Mouse (Mus musculus) heart, embryonic 15.5 days (tissue): ENCODE results near the gene 9230112D13Rik. TPM values are rescaled to one million over a fixed set of nuclear protein-coding genes. Genes with fewer than 3 reads are reported as not detected.
A peak's percentile ranks its signal among the peaks of the same experiment; 100 is the strongest.

Experiments used
- ATAC-seq: fragments of 200-750 bp; cut with Nextera tagmentation; replicated peaks from 2 replicates; pipeline ENCODE4 v1.8.0; 2017; ENCODE audit warnings: low read depth, moderate TSS enrichment; ENCODE audit not compliant: insufficient number of reproducible peaks, insufficient read depth, low FRiP score
- H3K27ac ChIP-seq: fragments of 300-500 bp; sonication (generic); 2 replicates; pipeline ENCODE4 v1.5.1; 2015; ENCODE audit warnings: mild to moderate bottlenecking, inconsistent platforms
- H3K27me3 ChIP-seq: fragments of 300-500 bp; sonication (generic); 2 replicates; pipeline ENCODE4 v1.6.1; 2015; ENCODE audit warnings: inconsistent platforms
- H3K36me3 ChIP-seq: fragments of 300-500 bp; sonication (generic); 2 replicates; pipeline ENCODE4 v1.6.1; 2015; ENCODE audit warnings: mild to moderate bottlenecking, inconsistent platforms
- H3K4me1 ChIP-seq: fragments of 300-500 bp; sonication (generic); replicated peaks from 2 replicates; pipeline ENCODE4 v1.6.1; 2015; ENCODE audit warnings: inconsistent platforms
- H3K4me2 ChIP-seq: fragments of 300-500 bp; sonication (generic); 2 replicates; pipeline ENCODE4 v1.6.1; 2015; ENCODE audit warnings: inconsistent platforms, mild to moderate bottlenecking, moderate library complexity
- H3K4me3 ChIP-seq: fragments of 300-500 bp; sonication (generic); 2 replicates; pipeline ENCODE4 v1.5.1; 2015; ENCODE audit warnings: mild to moderate bottlenecking, inconsistent platforms
- H3K9ac ChIP-seq: fragments of 300-500 bp; sonication (generic); 2 replicates; pipeline ENCODE4 v1.6.1; 2015; ENCODE audit warnings: mild to moderate bottlenecking, inconsistent platforms
- H3K9me3 ChIP-seq: fragments of 300-500 bp; sonication (generic); replicated peaks from 2 replicates; pipeline ENCODE4 v1.6.1; 2016; ENCODE audit warnings: inconsistent platforms
- WGBS: fragments of 180-500 bp; shearing (Covaris S2); methylation state at CpG from one replicate; pipeline ENCODE4 v1.1.7; 2015; ENCODE audit warnings: mixed read lengths; 5-methylcytosine and 5-hydroxymethylcytosine counted together
- polyA plus RNA-seq: library from polyadenylated mRNA; unstranded; fragments of >200 nt; fragmentation: Nextera tagmentation; extraction: Ambion mirVana; gene quantifications from 2 replicates; pipeline ENCODE4 v1.2.1, GENCODE M21; 2015

The 9230112D13Rik gene
- polyA plus RNA-seq, 1 experiment from 2014 or later: not detected

GRCm38 (mm10) chr14:34541896-34542295, 19.3 kb upstream of the 9230112D13Rik start:
- Histone ChIP-seq H3K4me3 (no peak overlapping the region), H3K36me3 (peaks cover 46% of the 10 kb centered on the region), H3K27ac (peak overlapping the region; percentile 36; the same call in 1 of the 2 replicates), H3K27me3 (no peaks in the 10 kb centered on the region), H3K9me3 (no peaks in the 10 kb centered on the region), H3K4me1 (peaks cover 52% of the 10 kb centered on the region), H3K4me2 (no peak overlapping the region), H3K9ac (no peak overlapping the region)
- no peak for ATAC-seq
- WGBS: 83% methylated on average over 5 of the region's 5 CpGs

GRCm38 (mm10) chr14:34540685-34541162, 18.1 kb upstream of the 9230112D13Rik start:
- ATAC-seq: no peak
- H3K27ac ChIP-seq: peak overlapping the region; percentile 62
- no peak overlapping the region for H3K9ac ChIP-seq
- no peaks in the 10 kb centered on the region for H3K27me3 ChIP-seq
- peaks cover 43% of the 10 kb centered on the region for H3K4me1 ChIP-seq
- no peak overlapping the region for H3K4me3 ChIP-seq
- WGBS: 30% methylated on average over 17 of the region's 17 CpGs
- no peaks in the 10 kb centered on the region for H3K9me3 ChIP-seq
- H3K4me2 ChIP-seq: no peak overlapping the region
- peaks cover 56% of the 10 kb centered on the region for H3K36me3 ChIP-seq

DNA sequence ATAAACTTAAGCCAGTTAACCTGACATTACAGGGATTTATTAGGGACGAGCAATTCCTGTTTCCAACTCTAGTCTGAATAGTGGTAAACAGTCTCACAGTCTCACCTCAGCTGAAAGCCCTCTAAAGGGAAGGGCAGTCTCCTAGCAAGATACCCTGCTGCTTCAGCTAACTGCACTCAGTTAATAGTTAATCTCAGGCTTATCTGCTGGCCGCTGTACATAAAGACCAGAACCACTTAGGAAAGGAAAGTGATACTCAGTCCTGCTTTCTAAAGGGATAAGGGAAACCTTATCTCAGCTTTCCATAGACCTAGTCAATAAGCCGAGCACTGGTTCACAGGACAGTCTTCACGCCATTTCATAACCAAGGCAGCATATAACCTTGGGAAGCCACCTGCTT, 13.3 kb upstream of the 9230112D13Rik start:
- H3K27me3 ChIP-seq: no peaks in the 10 kb centered on the region
- peaks cover 66% of the 10 kb centered on the region for H3K36me3 ChIP-seq
- no peak overlapping the region for H3K27ac ChIP-seq
- H3K4me2 ChIP-seq: no peak overlapping the region
- H3K4me1 ChIP-seq: 0 out of 2 replicates have a peak, but pooled peaks cover 5% of the 10 kb centered on the region
- H3K9ac ChIP-seq: no peak overlapping the region
- ATAC-seq: no peak
- no peaks in the 10 kb centered on the region for H3K9me3 ChIP-seq
- no peak overlapping the region for H3K4me3 ChIP-seq
- 35% methylated on average over 4 of the region's 4 CpGs for WGBS

GRCm38 (mm10) chr14:34533537-34533936, 10.9 kb upstream of the 9230112D13Rik start:
- Histone ChIP-seq H3K4me1 (peaks cover 15% of the 10 kb centered on the region), H3K9ac (no peak overlapping the region), H3K36me3 (peaks cover 58% of the 10 kb centered on the region), H3K9me3 (no peaks in the 10 kb centered on the region), H3K27me3 (no peaks in the 10 kb centered on the region), H3K27ac (peak overlapping the region; percentile 12; the same call in 1 of the 2 replicates), H3K4me2 (no peak overlapping the region), H3K4me3 (no peak overlapping the region)
- 69% methylated on average over 5 of the region's 5 CpGs for WGBS
- no peak for ATAC-seq

DNA sequence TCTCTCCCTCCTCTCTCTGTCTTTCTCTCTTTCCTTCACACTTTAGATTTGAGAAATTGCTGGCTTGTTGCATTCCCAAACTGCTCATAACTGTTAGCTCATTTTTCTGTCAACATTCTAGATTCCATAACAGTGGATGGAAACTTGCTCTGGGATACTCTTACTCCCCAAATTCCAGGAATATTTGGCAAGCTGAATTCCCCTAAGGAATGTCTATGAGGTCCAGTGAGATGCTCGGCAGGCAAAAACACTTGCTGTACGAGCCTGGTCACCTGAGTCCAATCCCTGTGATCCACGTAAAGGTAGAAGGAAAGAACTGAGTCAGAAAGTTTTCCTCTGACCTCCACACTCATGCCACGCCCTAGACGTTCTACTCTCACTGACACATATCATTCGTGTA, 9.9 kb upstream of the 9230112D13Rik start:
- Histone ChIP-seq H3K4me3 (no peak overlapping the region), H3K9ac (no peak overlapping the region), H3K4me2 (no peak overlapping the region), H3K4me1 (peaks cover 21% of the 10 kb centered on the region), H3K36me3 (peaks cover 48% of the 10 kb centered on the region), H3K9me3 (no peaks in the 10 kb centered on the region), H3K27me3 (no peaks in the 10 kb centered on the region), H3K27ac (no peak overlapping the region)
- no peak for ATAC-seq
- 59% methylated on average over 6 of the region's 6 CpGs for WGBS

DNA sequence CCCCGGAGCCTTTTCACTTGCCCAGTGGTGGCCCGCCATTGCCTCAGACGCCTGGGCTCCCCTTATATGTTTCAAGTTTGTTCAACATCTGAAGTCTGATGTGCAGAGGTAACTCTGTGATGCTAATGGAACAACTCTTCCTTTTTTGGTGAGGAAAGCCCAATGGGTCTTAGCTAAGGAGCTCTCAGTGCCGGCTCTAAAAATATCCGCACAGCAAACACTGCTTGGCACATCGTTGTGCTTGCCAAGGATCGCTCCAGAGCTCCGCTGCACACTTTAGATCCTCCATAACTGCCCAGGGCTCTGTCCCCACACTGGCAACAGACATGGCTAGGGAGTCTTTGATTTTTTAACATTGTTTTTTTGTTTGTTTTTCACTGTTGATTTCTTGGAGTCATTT, 6.2 kb upstream of the 9230112D13Rik start:
- Histone ChIP-seq H3K27me3 (no peaks in the 10 kb centered on the region), H3K9ac (no peak overlapping the region), H3K4me2 (no peak overlapping the region), H3K4me3 (no peak overlapping the region), H3K4me1 (peaks cover 23% of the 10 kb centered on the region), H3K9me3 (no peaks in the 10 kb centered on the region), H3K36me3 (peaks cover 19% of the 10 kb centered on the region; the same call in 1 of the 2 replicates), H3K27ac (peak overlapping the region; percentile 81)
- 36% methylated on average over 8 of the region's 8 CpGs for WGBS
- ATAC-seq: peak; percentile 82

DNA sequence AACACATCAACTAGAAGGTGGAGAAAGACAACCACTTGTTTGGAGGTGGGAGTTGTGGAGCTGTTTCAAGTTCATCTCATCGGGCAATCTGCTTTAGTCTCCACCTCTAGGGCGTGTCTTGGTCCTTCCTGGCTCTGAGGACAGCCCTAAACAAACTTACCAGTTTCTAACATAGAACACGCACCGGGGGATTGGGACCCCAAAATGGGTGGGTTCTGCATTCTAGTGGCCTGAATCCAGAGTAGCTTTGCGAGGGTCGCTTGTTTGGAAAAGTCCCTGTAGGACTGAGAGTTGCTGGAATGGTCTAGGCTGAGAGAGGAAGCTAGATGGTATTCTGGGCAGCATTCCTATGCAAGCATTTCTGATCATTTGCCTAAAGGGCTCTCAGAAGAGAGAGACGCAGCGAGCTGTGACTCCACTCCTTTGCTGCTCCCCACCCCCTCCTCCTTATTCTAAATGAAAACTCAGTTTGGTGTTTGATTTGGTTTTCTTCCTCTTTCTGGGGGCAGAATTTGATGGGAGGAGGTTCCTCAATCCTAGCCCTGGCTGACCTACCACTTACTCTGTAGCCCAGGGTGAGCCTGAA, 4.5 kb downstream of the 9230112D13Rik start:
- Histone ChIP-seq H3K4me1 (peaks cover 15% of the 10 kb centered on the region), H3K36me3 (no peaks in the 10 kb centered on the region), H3K27me3 (peaks cover 27% of the 10 kb centered on the region), H3K27ac (no peak overlapping the region), H3K4me2 (no peak overlapping the region), H3K9me3 (no peaks in the 10 kb centered on the region), H3K4me3 (no peak overlapping the region), H3K9ac (no peak overlapping the region)
- ATAC-seq: no peak
- 70% methylated on average over 8 of the region's 8 CpGs for WGBS

DNA sequence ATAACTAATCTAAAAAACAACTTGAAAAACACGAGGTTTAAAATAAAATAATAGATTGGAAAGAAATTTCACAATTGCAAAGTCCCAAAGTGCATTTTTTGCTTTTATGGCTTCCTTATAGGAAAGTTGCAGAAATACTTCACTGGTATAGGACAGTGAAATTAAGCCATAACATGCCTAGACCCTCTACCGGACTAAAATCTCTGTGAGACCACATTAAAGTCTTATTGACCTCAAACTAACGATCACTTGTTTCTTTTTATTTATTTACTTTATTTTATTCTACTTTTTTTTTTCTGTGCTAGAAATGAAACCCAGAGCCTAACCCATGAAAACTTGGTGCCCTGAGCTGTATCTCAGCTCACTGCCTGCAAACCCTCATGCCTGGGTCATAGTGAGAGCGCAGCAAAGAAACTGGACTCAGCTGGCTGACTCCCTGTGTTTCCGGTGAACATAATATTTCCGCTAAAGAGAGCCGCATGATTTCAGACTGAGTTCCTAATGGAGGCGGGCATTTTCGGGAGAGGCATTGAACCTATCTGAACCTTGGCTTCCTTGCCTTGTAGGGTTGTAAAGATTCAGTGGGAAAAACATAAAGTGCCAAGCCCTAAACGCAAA, 5.5 kb downstream of the 9230112D13Rik start:
- no peak overlapping the region for H3K27ac ChIP-seq
- peaks cover 23% of the 10 kb centered on the region for H3K27me3 ChIP-seq
- H3K4me1 ChIP-seq: peaks cover 15% of the 10 kb centered on the region
- no peaks in the 10 kb centered on the region for H3K36me3 ChIP-seq
- ATAC-seq: no peak
- 87% methylated on average over 10 of the region's 10 CpGs for WGBS
- no peaks in the 10 kb centered on the region for H3K9me3 ChIP-seq
- H3K9ac ChIP-seq: no peak overlapping the region
- no peak overlapping the region for H3K4me2 ChIP-seq
- no peak overlapping the region for H3K4me3 ChIP-seq

DNA sequence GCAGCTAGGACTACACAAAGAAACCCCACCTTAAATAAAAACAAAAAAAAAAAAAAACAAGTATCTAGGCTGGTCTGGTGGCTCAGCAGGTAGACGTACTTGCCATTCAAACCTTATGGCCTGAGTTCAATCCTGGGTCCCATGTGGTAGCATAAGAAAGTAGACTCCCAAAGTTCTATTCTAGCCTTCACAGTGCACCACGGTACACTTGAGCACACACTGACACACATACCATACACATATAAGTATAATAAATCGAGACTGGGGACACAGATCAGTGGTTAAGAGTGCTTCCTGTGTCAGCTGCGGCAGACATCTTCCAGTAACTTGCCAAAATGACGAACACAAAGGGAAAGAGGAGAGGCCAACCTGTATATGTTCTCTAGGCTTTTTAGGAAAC, 6.7 kb downstream of the 9230112D13Rik start:
- no peak overlapping the region for H3K9ac ChIP-seq
- peaks cover 15% of the 10 kb centered on the region for H3K4me1 ChIP-seq
- H3K36me3 ChIP-seq: no peaks in the 10 kb centered on the region
- no peak overlapping the region for H3K27ac ChIP-seq
- no peak for ATAC-seq
- no peak overlapping the region for H3K4me2 ChIP-seq
- no peaks in the 10 kb centered on the region for H3K9me3 ChIP-seq
- peaks cover 19% of the 10 kb centered on the region for H3K27me3 ChIP-seq
- WGBS: 86% methylated on average over 5 of the region's 5 CpGs
- no peak overlapping the region for H3K4me3 ChIP-seq

- H3K27me3 ChIP-seq: peaks cover 19% of the 10 kb centered on the region
- H3K27ac ChIP-seq: peak overlapping the region; percentile 60
- H3K36me3 ChIP-seq: no peaks in the 10 kb centered on the region
- peaks cover 16% of the 10 kb centered on the region for H3K4me1 ChIP-seq
- ATAC-seq: peak; percentile 66; the same call in 1 of the 2 replicates
- WGBS: 21% methylated on average over 6 of the region's 6 CpGs
- H3K4me2 ChIP-seq: no peak overlapping the region
- H3K9me3 ChIP-seq: no peaks in the 10 kb centered on the region
- no peak overlapping the region for H3K9ac ChIP-seq
- no peak overlapping the region for H3K4me3 ChIP-seq
Measured at GRCm38 (mm10) chr14:34514120-34514519, 8.5 kb downstream of the 9230112D13Rik start.

DNA sequence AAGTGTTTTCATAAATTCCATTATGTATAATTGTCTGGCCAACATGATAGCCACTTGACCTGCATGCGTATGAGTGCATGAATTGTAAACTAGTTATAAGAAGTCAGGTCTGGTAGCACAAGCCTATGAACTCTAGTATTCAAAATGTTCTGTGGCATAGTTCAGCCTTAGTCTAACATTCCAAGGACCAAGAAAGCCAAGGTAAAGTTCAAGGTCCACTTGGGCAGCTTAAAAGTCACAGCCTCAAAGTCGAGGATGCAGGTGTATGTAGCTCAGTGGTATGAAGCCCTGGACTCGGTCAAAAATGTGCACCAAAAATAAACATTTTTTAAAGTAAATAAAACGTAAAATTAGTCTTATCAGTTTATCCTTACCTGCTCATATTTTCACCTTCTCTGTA, 10.0 kb downstream of the 9230112D13Rik start:
- peaks cover 16% of the 10 kb centered on the region; the same call in 1 of the 2 replicates for H3K27me3 ChIP-seq
- H3K4me1 ChIP-seq: peaks cover 19% of the 10 kb centered on the region
- no peak overlapping the region for H3K9ac ChIP-seq
- H3K9me3 ChIP-seq: no peaks in the 10 kb centered on the region
- no peak overlapping the region for H3K4me3 ChIP-seq
- WGBS: 81% methylated on average over 4 of the region's 4 CpGs
- no peak overlapping the region for H3K27ac ChIP-seq
- no peak for ATAC-seq
- H3K4me2 ChIP-seq: no peak overlapping the region
- no peaks in the 10 kb centered on the region for H3K36me3 ChIP-seq

GRCm38 (mm10) chr14:34511901-34512300, 10.7 kb downstream of the 9230112D13Rik start:
- H3K9me3 ChIP-seq: no peaks in the 10 kb centered on the region
- ATAC-seq: no peak
- no peaks in the 10 kb centered on the region for H3K36me3 ChIP-seq
- peaks cover 16% of the 10 kb centered on the region; the same call in 1 of the 2 replicates for H3K27me3 ChIP-seq
- no peak overlapping the region for H3K27ac ChIP-seq
- H3K4me1 ChIP-seq: peaks cover 19% of the 10 kb centered on the region
- no peak overlapping the region for H3K9ac ChIP-seq
- 57% methylated on average over 11 of the region's 11 CpGs for WGBS
- H3K4me3 ChIP-seq: no peak overlapping the region
- no peak overlapping the region for H3K4me2 ChIP-seq
